Mouse (Mus musculus) T-cell, adult 2 months (primary cell): ENCODE measurements at regions not wholly inside any gene's neighbourhood (a gene's known extent, or its start where the extent isn't known, plus 50 kb on each side); places are given as distances from the start of the nearest gene placed in this dataset.
A peak's percentile ranks its signal among the peaks of the same experiment; 100 is the strongest.
"Not testable (repeated sequence)": the region's sequence is repeated elsewhere in the genome, so short reads cannot be mapped to it uniquely, and the experiment has no call there.

Experiments used
- DNase-seq: peaks from one replicate; pipeline ENCODE4 v3.0.0; 2022; ENCODE audit warnings: low spot score

GRCm38 (mm10) chr10:14333344-14333743 lies 212.1 kb downstream of the Adgrg6 start:
- DNase-seq = no peak

GRCm38 (mm10) chr10:14332688-14333117 lies 212.8 kb downstream of the Adgrg6 start:
- peak; percentile 19 for DNase-seq

DNA sequence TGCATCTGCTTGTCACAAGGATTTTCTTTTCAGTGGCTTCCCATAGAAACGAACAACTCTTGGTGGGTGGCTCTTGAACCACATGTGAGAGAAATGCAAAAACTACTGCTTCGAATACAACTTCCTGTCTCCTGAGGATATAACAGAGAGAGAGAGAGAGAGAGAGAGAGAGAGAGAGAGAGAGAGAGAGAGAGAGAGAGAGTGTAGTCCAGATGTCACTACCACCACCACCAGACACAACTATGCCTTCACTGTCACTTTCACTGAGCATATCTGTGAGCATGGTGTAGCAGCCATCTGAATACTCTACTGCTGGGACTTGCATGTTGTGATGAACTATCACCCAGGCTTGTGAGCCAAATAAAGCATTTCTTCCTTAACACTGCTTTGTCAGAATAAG lies 216.6 kb downstream of the Adgrg6 start:
- peak; percentile 19 for DNase-seq

GRCm38 (mm10) chr10:14326229-14326628 lies 219.2 kb downstream of the Adgrg6 start:
- DNase-seq = peak; percentile 13

DNA sequence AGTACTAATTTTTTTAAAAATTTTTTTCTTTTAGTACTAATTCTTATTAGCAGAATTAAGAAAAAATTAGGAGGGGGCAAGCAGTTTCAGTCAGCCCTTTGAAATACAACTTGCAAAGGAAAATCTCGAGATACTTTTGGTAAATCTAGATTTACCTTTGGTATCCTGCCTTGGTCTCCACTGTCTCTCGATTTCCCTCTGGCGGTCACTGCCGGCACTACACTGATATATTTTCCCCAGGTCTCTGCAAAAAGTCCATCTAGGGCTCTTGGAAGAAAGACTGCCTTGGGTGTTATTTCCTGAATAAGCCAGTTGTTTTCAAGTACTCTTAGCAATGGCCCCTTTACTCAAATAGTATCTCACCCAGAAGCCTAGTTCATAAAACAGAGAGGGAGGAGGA lies 224.0 kb downstream of the Adgrg6 start:
- peak; percentile 70 for DNase-seq

DNA sequence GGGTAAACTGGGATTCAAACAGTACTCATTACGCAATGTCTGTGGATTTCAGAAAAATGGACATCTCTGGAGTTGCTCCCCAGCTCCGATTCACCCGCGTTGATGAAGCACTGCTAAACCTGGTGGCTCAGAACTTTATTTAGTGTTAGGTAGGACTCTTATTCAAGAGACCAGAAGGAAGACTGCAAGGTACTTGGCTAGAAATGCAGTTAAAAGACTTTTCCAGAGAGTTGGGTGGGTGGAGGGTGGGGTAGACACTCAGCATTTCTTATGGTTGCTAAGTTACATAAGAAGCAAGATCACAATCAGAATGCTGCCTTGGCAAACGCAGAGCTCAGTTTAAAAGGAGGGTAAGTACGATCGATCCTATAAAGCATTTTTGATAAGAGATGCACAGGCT lies 230.2 kb downstream of the Adgrg6 start:
- DNase-seq = no peak

- peak; percentile 82 for DNase-seq
Observed at GRCm38 (mm10) chr10:14314607-14315006, 230.9 kb downstream of the Adgrg6 start.

DNA sequence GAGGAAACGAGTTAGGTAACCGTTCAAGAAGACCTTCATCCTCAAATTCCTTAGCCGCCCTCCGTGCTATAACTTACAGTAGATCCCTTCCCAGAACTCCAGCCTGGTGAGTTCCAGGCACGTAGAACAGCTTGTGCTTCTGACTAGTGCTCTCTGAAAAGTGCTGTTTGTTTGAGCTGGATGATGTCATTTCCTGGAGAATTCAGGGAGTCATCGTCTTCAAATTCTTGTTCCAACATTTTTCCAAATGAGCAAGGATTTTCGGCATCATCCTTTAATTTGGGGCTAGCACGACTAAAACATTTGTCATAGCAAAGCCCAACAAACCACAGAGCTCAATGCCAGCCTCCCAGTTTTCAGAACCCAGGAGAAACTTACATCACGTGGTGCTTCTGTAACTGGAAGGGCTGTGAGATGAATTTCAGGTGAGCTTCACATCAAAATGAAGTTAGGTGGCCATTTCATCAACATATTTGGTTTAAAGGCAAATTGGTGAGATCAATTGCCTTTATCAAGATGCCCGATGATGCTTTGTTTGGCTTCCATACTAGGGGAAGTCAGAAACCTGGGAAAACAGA lies 231.4 kb downstream of the Adgrg6 start:
- no peak for DNase-seq

DNA sequence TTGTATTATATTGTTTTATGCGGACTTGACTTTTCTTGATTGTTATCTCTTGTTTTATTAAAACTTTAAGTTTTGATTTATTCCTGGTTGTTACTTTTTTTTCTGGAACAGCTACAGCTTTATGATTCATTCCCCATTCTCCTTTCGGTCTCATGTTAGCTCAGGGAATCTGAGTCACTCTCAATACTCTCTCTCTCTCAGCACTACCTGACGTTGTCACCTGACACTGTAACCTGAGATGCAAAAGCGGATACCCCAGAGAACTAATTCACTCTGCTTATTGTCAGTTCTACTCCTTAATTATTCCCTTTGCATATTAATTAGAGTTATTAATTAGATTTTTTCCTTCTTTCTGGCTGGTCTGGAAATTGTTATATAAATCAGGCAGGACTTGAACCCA lies 232.5 kb downstream of the Adgrg6 start:
- no peak for DNase-seq

GRCm38 (mm10) chr10:14311962-14312361 lies 233.5 kb downstream of the Adgrg6 start:
- DNase-seq = no peak

DNA sequence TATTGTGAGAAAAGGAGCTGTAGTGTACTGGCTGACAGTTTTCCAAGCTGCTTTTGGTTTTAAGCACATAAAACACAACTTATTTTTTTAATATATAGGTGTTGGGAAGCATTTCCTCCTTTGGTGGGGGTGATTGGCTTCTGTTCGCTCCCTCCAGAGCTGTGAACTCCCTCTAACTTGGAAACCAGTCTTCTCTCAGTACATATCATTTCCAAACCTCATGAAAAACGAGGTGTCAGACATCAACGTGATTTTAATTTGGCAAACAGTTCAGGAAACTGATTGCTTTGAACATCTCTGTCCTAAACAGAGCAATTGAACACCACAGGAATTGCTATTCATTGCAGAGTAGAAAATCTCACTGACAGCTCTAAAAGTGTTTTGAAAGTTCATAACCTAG lies 238.6 kb downstream of the Adgrg6 start:
- DNase-seq = no peak

DNA sequence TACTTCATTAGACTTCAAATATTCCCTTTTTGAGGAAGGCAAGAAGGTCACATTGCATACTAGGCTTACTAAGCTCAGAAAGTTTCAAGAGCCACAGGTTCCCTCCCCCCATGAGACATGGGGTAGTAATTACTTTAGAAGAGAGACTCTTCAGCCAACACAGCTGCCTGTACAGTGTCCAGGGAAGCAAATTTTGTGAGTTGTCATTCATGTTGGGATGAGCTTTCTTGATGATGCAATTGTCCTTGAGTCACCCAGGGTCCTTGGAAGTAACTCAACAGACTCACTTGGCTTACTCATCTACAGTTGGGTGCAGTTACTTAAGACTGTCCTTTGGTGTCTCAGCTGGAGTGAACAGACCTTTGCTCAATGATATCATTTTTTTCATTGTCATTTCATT lies 242.0 kb downstream of the Adgrg6 start:
- no peak for DNase-seq

DNA sequence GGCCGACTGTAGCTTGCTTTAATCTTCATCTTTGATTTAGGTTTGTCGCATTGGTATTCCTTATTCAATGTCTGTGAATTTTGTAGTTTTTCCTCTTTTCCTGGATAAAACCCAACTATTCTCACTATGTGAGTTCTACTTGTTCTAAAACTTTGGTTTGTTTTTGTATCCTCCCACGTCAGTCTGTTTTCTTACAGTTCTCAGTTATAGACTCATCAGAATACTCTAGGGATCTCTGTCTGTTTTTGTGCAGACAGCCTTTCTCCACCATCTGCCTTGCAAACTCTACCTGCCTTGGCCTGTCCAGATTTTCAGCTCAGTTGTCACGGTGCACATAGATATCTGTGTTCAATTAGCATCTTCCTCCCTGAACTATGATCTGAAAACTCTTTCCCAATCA lies 249.3 kb downstream of the Adgrg6 start:
- DNase-seq = no peak

DNA sequence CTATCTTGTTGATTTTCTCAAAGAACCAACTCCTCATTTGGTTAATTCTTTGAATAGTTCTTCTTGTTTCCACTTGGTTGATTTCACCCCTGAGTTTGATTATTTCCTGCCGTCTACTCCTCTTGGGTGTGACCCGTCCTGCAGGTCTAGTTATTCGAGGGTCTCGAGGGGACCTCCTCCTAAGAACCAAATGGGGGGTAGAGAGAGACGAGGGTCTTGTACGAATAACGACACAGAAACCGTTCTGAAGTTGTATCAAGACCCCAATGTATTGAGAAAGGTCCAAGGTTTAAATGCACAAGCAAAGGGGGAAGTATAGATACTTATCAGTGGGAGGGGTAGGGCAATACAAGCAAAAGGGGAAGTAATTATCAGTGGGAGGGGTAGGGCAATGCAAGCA lies 252.8 kb downstream of the Adgrg6 start:
- not testable (repeated sequence) for DNase-seq

DNA sequence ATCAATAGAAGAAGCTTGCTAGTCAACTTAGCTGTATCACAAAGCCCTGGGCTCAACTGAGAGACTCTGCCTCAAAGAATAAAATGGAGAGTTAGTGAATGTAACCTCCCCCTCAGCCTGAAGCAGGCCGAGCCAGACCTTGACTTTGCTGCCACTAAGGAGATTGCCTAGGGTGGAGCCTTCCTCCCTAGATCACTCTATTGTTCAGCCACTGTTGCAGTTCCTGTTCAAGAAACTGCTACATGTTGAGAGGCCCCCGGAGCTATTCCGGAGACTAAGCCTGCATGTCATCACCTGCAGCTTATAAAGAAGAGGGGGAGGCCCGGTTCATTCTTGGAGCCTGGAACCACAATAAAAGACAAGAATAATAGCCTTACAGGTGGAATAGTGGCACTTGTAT lies 257.9 kb downstream of the Adgrg6 start:
- DNase-seq = no peak

DNA sequence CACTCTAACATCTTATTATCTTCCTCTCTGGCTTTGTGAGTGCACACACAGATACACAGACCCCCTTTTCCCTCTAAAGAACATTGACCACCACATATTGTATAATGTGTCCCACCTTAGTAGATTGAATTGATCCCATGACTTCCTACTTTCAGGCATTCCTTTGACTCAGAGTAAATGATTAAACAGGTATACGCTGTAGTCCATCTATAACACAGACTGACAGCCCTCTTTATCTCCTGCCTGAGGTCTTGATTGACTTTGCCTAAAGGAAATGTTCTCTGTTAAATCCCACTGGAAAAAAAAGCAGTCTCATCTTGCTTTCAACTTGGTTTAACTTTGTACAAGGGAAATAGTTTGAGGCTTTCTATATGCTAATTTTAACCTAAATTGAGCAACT lies 268.8 kb downstream of the Adgrg6 start:
- DNase-seq = no peak

DNA sequence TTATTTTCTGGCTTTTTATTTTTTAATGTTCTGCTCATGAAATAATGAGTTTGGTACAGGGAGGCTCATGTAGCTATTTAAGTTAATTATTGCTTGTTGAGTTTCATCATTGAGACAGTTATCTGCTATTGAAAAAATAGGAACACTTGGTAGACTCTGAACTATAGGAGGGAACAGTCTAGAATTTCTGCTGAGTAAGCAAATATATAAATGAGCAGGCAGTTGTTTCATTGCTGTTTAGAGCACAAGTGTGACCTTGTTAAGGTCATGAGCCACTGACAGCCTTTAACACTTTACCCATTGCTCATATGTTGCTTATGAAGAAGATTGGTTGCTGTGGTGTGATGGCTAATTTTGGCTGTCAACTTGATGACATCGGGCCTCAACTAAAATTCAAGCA lies 270.0 kb downstream of the Adgrg6 start:
- no peak for DNase-seq

DNA sequence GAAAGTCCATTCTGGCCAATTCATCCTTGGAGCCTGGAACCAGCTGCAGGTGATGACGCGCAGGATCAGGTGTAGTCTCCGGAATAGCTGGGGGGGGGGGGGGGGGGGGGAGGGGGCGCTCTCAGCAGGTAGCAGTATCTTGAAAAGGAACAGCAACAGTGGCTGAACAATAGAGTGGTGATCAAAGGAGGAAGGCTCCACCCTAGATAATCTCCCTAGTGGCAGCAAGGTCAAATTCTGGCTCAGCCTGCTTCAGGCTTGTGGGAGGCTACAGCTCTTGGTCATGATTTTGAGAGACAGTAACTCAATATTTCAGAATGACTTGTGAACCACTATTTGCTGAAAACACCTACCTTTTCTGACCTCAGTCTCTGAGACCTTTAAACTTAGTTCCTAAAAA lies 275.5 kb downstream of the Adgrg6 start:
- no peak for DNase-seq

- DNase-seq = no peak
Observed at GRCm38 (mm10) chr10:14267641-14268040, 277.8 kb downstream of the Adgrg6 start.

DNA sequence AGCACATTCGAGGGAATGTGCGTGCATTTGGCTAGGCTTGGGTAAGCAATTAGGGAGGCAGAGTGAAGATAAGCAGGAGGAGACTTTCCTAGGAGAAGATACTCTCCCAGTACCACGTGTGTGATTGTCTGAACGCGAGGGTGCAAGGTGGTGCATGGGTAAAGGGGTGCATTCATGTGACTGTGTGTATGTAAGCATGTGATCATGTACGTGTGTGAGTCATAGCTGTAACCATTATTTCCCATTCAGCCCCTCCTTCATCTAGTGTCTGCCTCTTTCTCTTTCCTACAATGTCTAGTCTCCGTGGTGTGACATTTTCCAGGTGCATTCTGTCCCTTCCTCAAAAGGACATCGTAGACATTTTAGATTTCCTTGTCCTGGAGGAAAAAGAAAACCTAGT lies 273.8 kb downstream of the Hivep2 start:
- no peak for DNase-seq

DNA sequence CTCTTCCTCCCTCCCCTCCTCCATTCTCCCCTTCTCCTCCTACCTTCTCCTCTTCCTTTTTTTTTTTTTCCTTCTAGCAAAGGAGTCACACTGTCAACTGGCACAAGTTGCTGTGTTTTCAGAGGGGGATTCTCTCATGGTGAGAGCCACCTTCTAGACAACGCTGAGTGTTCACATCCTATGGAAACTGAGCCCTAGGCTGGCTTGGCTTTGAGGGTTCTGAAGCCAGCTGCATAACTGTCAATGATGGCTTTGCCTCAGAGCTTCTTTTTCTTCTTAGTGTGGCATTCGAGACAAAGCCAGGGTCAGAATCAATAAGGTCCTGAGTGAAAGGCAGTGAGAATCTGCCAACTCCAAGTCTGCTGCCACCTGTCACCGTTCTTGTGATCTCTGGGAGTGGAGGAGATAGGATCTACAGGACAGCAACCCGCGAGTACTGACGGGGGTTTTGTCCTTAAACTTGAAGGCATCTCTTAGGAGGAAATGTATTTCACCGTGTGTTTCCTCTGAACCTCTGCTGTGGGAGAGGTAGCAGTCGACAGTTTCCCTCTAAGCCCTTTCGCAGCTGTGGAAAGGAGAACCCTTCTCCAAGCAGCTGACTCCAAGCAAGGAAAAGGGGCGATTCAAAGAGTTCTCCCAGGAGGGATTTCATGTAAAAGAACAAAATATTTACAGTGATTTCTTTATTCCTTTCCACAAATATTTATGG lies 269.2 kb downstream of the Hivep2 start:
- peak; percentile 8 for DNase-seq

DNA sequence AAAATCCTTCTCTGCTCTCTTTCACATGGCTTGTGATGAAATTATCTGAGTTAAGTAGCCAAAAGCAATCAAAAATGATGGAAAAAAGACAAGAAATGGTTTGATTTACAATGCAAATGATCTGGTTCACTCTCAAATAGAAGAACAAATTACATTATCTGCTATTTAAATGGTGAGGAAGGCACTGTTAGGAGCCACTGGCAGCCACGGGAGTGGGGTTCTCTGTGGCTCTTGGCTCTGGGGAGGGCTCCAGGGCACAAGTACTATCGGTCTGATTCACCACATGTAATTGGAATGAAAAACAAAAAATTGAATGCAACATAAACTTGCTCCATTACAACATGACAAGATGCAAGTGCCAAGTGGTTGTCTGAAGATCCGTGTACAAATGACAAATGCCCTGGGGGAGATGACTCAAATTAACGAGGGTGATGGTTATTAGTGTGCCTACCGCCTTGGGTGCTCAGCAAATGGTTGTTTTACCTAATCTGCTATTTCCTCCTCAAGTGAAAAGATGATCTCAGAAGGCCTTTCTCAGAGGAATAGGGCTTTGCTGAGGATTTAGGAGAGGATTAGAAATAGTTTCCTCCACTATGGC lies 268.2 kb downstream of the Hivep2 start:
- no peak for DNase-seq

- no peak for DNase-seq
Observed at GRCm38 (mm10) chr10:14233335-14233734, 267.5 kb downstream of the Hivep2 start.

DNA sequence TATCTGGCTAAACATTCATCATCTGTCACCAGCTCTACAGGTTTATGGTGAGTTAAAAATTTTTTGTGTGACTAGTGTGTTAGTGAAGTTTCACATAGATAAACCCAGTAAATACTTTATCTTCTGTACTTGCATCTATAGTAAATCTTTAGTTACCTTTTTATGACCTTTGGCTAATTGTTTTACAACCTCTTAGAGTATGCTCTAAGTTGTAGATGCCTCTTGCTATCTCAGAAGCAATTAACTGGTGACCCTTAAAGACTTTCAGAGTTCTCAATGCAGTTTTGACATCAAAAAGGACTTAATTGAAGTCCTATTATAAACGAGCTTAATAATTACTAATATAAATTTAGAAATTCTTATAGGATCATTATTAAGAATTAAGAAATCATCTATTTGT lies 265.6 kb downstream of the Hivep2 start:
- no peak for DNase-seq
